Mouse (Mus musculus): ENCODE data around the gene Lmo1. TPM values are rescaled to one million over a fixed set of nuclear protein-coding genes. Genes with fewer than 3 reads are reported as not detected.
A peak's percentile ranks its signal among the peaks of the same experiment; 100 is the strongest.
"Not testable (repeated sequence)": the region's sequence is repeated elsewhere in the genome, so short reads cannot be mapped to it uniquely, and the experiment has no call there.

Gene Lmo1
- polyA plus RNA-seq, 1 experiment from 2014 or later, result 35.6 TPM

DNA sequence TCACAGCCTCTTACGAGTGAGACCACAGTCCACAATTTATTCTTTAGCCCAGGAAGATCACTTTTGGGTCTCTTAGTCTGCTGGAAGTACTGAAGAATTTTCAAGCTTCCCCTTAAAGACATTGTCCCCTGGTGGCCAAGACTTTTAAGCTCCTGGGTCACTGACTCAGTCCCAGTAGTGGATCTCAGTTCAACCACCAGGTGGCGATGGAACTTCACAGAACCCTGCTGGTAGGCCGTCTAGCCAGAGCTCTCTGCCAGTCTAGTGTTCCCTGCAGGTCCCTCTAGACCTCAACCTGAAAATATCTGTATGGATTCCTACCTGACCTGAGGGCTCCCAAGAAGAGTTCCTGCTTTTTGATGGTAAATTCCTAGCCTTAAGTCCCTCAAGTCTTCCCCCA, 35.6 kb downstream of the Lmo1 start:
- H3K9me3 ChIP-seq (ENCODE audit: control insufficient read depth, low read length), result no peaks in the 10 kb centered on the region
- H3K36me3 ChIP-seq (ENCODE audit: control insufficient read depth, insufficient read depth, low read length), result no peaks in the 10 kb centered on the region
- no peak overlapping the region for H3K4me3 ChIP-seq (ENCODE audit: low read length)
- no peak overlapping the region for H3K4me2 ChIP-seq (ENCODE audit: low read length)
- peak; percentile 75 for ATAC-seq
- no peak overlapping the region for H3K27ac ChIP-seq (ENCODE audit: low read depth, low read length)
- WGBS, result 14% methylated on average over 3 of the region's 3 CpGs
- H3K27me3 ChIP-seq (replicated peaks; ENCODE audit: control insufficient read depth, insufficient read depth, low read length), result peaks cover 4% of the 10 kb centered on the region; the same call in 1 of the 2 replicates
- H3K9ac ChIP-seq (ENCODE audit: low read depth, low read length), result no peak overlapping the region
- H3K4me1 ChIP-seq (ENCODE audit: control insufficient read depth, insufficient read depth, low read depth, low read length), result peaks cover 15% of the 10 kb centered on the region

DNA sequence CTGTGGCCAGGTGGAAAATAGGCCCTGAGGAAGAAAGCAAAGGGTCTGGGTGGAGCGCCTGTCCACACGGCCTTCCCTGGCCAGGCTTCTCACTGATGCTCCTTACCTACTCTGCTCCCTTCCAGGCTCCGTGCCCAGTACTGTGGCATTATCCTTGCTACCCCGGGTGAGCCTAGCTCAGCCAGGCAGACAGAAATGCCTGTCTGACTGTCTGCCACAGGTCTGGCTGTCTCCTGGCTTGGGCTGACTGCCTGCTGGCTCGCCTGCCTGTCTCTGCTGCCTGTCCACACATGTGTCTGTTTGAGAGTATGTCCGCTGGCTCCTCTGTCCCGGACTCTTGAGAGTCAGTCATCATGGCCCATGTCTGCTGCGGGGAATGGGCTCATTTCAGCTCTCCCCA, 37.6 kb downstream of the Lmo1 start:
- no peak overlapping the region for H3K4me2 ChIP-seq (ENCODE audit: low read length)
- no peaks in the 10 kb centered on the region for H3K9me3 ChIP-seq (ENCODE audit: control insufficient read depth, low read length)
- H3K4me3 ChIP-seq (ENCODE audit: low read length), result no peak overlapping the region
- WGBS, result 78% methylated on average over 8 of the region's 8 CpGs
- no peaks in the 10 kb centered on the region for H3K36me3 ChIP-seq (ENCODE audit: control insufficient read depth, insufficient read depth, low read length)
- no peak overlapping the region for H3K9ac ChIP-seq (ENCODE audit: low read depth, low read length)
- no peaks in the 10 kb centered on the region for H3K27me3 ChIP-seq (replicated peaks; ENCODE audit: control insufficient read depth, insufficient read depth, low read length)
- ATAC-seq, result 0 out of 2 replicates have a peak, but pooled peaks have one; percentile 21
- no peak overlapping the region for H3K27ac ChIP-seq (ENCODE audit: low read depth, low read length)
- H3K4me1 ChIP-seq (ENCODE audit: control insufficient read depth, insufficient read depth, low read depth, low read length), result peaks cover 9% of the 10 kb centered on the region; the same call in 1 of the 2 replicates

DNA sequence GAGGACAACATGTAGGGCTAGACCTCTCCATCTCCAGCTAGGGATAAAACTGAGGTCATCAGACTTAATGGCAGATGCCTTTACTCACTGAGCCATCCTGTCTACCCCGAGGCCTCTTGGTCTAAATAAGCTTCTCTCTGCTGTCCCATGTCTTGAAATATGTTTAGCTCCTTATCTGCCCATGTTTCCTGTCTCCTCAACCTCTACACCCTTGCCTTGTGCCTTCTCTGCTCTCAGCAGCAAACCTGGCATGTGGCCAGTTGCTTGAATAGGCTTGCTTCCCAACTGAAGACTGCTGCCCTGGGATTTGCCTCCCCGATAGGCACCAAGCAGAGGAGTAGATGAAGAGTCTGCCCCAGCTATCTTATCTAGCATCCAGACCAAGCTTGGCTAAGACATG, 43.4 kb downstream of the Lmo1 start:
- H3K9ac ChIP-seq (ENCODE audit: low read depth, low read length), result no peak overlapping the region
- H3K4me1 ChIP-seq (ENCODE audit: control insufficient read depth, insufficient read depth, low read depth, low read length), result no peaks in the 10 kb centered on the region
- no peaks in the 10 kb centered on the region for H3K9me3 ChIP-seq (ENCODE audit: control insufficient read depth, low read length)
- ATAC-seq, result no peak
- no peak overlapping the region for H3K4me2 ChIP-seq (ENCODE audit: low read length)
- H3K4me3 ChIP-seq (ENCODE audit: low read length), result no peak overlapping the region
- no peaks in the 10 kb centered on the region for H3K27me3 ChIP-seq (replicated peaks; ENCODE audit: control insufficient read depth, insufficient read depth, low read length)
- WGBS, result 53% methylated on average over 2 of the region's 2 CpGs
- H3K36me3 ChIP-seq (ENCODE audit: control insufficient read depth, insufficient read depth, low read length), result no peaks in the 10 kb centered on the region
- no peak overlapping the region for H3K27ac ChIP-seq (ENCODE audit: low read depth, low read length)

DNA sequence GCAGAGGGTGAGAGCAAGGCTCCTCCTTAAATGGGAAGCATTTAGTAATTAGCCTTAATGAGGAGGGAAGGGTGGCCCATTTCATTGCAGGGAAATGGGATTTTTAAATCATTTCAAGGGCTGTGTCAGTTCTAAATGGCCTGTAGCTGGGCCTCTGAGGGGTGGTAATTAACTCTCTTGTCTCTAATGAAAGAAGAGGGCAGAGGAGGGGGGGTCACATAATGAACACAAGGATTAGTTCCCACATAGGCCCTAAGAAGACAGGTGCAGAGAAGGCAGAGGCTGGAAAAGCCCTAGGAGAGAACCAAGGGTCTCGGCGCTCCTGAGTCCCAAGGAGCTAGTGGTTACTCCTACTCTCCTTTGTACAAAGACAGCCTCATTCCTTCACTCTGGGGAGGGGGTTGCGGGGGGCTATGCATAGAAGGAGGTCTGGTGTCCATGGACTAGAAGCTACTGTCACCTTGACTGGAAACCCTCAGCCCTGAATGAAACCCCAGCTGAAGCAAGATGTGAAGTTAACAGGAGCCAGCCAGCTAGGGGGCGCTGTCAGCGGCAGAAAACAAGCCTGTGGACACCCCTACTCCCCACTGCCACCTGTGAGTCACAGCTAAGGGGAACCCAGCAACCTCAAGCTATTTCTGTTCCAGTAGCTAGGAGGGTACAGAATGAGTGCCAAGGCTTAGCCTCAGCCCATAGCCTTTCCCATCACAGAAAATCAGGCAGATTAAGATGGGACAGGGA, 44.9 kb downstream of the Lmo1 start:
- Histone ChIP-seq H3K4me1 (ENCODE audit: control insufficient read depth, insufficient read depth, low read depth, low read length) (no peaks in the 10 kb centered on the region), H3K9ac (ENCODE audit: low read depth, low read length) (no peak overlapping the region), H3K4me3 (ENCODE audit: low read length) (no peak overlapping the region), H3K36me3 (ENCODE audit: control insufficient read depth, insufficient read depth, low read length) (no peaks in the 10 kb centered on the region), H3K4me2 (ENCODE audit: low read length) (no peak overlapping the region), H3K27ac (ENCODE audit: low read depth, low read length) (no peak overlapping the region), H3K27me3 (replicated peaks; ENCODE audit: control insufficient read depth, insufficient read depth, low read length) (no peaks in the 10 kb centered on the region), H3K9me3 (ENCODE audit: control insufficient read depth, low read length) (no peaks in the 10 kb centered on the region)
- 68% methylated on average over 5 of the region's 5 CpGs for WGBS
- peak; percentile 34; the same call in 1 of the 2 replicates for ATAC-seq

DNA sequence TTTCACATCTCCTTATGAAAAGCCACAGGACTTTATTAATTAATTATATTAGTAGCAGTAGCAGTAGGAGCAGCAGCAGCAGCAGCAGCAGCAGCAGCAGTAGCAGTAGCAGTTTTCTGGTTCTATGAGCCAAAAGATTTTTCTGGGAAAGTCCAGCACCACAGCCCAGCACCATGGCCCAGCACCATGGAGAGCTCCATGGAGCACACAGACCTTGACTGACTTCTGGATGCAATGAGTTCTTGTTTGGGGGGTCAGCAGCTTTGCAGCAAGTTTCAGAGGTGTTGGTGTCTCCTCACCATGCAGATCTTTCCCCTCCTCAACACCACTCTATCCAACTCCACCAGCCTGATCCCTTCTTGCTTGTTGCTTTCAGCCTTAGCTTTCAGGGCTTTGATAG, 45.6 kb downstream of the Lmo1 start:
- no peak for ATAC-seq
- no peaks in the 10 kb centered on the region for H3K4me1 ChIP-seq (ENCODE audit: control insufficient read depth, insufficient read depth, low read depth, low read length)
- H3K27me3 ChIP-seq (replicated peaks; ENCODE audit: control insufficient read depth, insufficient read depth, low read length), result no peaks in the 10 kb centered on the region
- no peak overlapping the region for H3K9ac ChIP-seq (ENCODE audit: low read depth, low read length)
- no peaks in the 10 kb centered on the region for H3K36me3 ChIP-seq (ENCODE audit: control insufficient read depth, insufficient read depth, low read length)
- H3K4me3 ChIP-seq (ENCODE audit: low read length), result no peak overlapping the region
- no peaks in the 10 kb centered on the region for H3K9me3 ChIP-seq (ENCODE audit: control insufficient read depth, low read length)
- no peak overlapping the region for H3K27ac ChIP-seq (ENCODE audit: low read depth, low read length)
- H3K4me2 ChIP-seq (ENCODE audit: low read length), result no peak overlapping the region

DNA sequence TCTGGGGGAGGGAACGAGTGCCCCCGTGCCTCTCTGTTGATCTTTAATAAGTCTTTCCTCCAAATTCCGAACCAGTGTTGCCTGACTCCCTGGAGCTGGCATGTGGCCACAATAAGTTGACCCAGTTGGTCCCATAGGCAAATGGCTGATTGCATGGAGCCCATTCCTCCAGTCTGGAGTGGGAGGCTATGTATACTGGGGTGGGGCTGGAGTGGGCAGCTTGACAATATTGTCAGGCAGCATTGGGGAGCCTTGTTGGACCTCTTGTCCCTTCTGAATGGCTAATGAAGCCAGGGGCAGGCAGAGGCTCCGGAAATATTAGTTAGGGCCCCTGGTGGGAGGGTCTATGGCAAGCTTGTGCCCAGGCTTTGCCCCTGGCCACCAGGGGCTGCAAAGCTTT, 59.1 kb downstream of the Lmo1 start:
- 26% methylated on average over 4 of the region's 4 CpGs for WGBS
- H3K4me2 ChIP-seq (ENCODE audit: low read length), result no peak overlapping the region; the same call in 1 of the 2 replicates
- peak; percentile 58 for ATAC-seq

DNA sequence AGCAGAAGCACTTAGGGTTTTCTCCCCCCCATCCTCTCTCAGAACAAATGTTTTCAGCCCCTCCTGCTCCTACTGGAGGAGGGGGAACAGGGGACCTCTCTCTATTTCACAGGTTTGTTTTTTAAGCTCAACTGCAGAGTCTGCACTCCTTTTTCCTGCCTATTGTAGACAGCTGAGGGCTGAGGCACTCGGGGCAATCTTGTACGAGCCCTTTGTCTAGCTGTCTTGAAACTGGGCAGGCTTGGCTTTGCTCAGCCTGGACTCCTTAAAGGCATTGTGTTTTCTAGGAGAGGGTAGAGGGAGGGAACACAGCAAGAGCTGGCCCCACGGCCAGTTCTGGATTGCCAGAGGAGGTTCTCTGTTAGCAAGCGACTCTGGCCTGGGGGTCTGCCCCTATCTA, 59.5 kb downstream of the Lmo1 start:
- peak; percentile 80 for ATAC-seq
- H3K4me3 ChIP-seq (ENCODE audit: low read length); H3K9ac ChIP-seq (ENCODE audit: low read depth, low read length); H3K36me3 ChIP-seq (ENCODE audit: control insufficient read depth, insufficient read depth, low read length); H3K4me1 ChIP-seq (ENCODE audit: control insufficient read depth, insufficient read depth, low read depth, low read length); H3K27me3 ChIP-seq (replicated peaks; ENCODE audit: control insufficient read depth, insufficient read depth, low read length); H3K4me2 ChIP-seq (ENCODE audit: low read length); H3K9me3 ChIP-seq (ENCODE audit: control insufficient read depth, low read length): not testable (repeated sequence)
- WGBS, result 50% methylated on average over 1 of the region's 4 CpGs
- H3K27ac ChIP-seq (ENCODE audit: low read depth, low read length), result peak overlapping the region; percentile 48; the same call in 1 of the 2 replicates

More for the DNA sequence above, 59.1 kb downstream of the Lmo1 start:
- Histone ChIP-seq H3K4me1 (ENCODE audit: control insufficient read depth, insufficient read depth, low read depth, low read length) (peaks cover 8% of the 10 kb centered on the region), H3K9me3 (ENCODE audit: control insufficient read depth, low read length) (no peaks in the 10 kb centered on the region), H3K27me3 (replicated peaks; ENCODE audit: control insufficient read depth, insufficient read depth, low read length) (no peaks in the 10 kb centered on the region), H3K9ac (ENCODE audit: low read depth, low read length) (no peak overlapping the region), H3K27ac (ENCODE audit: low read depth, low read length) (peak overlapping the region; percentile 48; the same call in 1 of the 2 replicates), H3K36me3 (ENCODE audit: control insufficient read depth, insufficient read depth, low read length) (no peaks in the 10 kb centered on the region), H3K4me3 (ENCODE audit: low read length) (no peak overlapping the region)

DNA sequence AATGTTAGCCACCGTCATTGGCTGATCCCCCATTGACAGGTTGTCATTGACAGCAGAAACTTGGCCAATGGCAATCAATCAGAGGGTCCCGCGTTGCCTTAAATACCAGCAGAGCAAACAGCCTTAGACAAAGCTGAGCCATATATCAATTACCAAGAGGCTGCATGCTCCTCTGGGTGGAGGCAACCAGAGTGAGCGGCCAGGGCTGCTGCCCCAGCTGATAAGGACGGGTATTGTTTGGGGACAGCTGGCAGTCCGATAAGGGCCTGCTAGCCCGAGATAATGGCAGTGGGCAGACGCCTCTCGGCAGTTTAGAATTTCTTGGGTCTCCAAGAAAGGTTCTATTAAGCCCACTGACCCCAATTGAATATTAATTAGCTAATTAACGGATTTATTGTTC, 60.1 kb downstream of the Lmo1 start:
- Histone ChIP-seq H3K4me3 (ENCODE audit: low read length) (no peak overlapping the region), H3K27ac (ENCODE audit: low read depth, low read length) (no peak overlapping the region), H3K27me3 (replicated peaks; ENCODE audit: control insufficient read depth, insufficient read depth, low read length) (no peaks in the 10 kb centered on the region), H3K4me1 (ENCODE audit: control insufficient read depth, insufficient read depth, low read depth, low read length) (peaks cover 8% of the 10 kb centered on the region), H3K9ac (ENCODE audit: low read depth, low read length) (no peak overlapping the region), H3K9me3 (ENCODE audit: control insufficient read depth, low read length) (no peaks in the 10 kb centered on the region), H3K4me2 (ENCODE audit: low read length) (no peak overlapping the region), H3K36me3 (ENCODE audit: control insufficient read depth, insufficient read depth, low read length) (no peaks in the 10 kb centered on the region)
- 18% methylated on average over 10 of the region's 10 CpGs for WGBS
- ATAC-seq, result peak; percentile 72

DNA sequence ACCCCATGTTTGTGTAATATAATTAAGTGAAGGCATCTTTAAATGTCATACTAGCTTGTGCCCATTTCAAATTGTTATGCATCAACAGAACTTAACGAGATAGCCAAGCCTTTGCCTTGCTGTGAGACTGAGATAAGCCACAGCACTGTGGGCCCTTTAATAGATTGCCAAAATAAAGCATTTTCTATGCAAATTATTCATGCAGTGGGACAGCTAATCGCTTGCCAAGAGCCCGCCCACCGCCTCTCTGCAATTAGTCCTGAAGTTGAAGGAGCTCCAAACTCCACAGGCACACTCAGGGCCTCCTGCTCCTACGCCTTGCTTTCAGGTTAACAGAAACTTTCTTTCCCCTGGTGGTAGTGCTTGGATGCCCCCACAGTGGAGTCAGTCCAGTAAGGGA, 64.0 kb downstream of the Lmo1 start:
- Histone ChIP-seq H3K27me3 (replicated peaks; ENCODE audit: control insufficient read depth, insufficient read depth, low read length) (no peaks in the 10 kb centered on the region), H3K9ac (ENCODE audit: low read depth, low read length) (no peak overlapping the region), H3K36me3 (ENCODE audit: control insufficient read depth, insufficient read depth, low read length) (no peaks in the 10 kb centered on the region), H3K9me3 (ENCODE audit: control insufficient read depth, low read length) (no peaks in the 10 kb centered on the region), H3K4me3 (ENCODE audit: low read length) (no peak overlapping the region), H3K4me2 (ENCODE audit: low read length) (no peak overlapping the region), H3K27ac (ENCODE audit: low read depth, low read length) (no peak overlapping the region), H3K4me1 (ENCODE audit: control insufficient read depth, insufficient read depth, low read depth, low read length) (peaks cover 7% of the 10 kb centered on the region)
- peak; percentile 70 for ATAC-seq
- WGBS, result 23% methylated on average over 5 of the region's 5 CpGs

Data from hindbrain, embryonic 16.5 days (tissue).